8 mouse cellular contexts compared by ENCODE assay signal in genomic region chr8:104219806-104220205, GRCm38 (mm10). TPM values are rescaled to one million over a fixed set of nuclear protein-coding genes. Genes with fewer than 3 reads are reported as not detected.
DNase-seq lines count a peak whose midpoint lies in the region; ATAC-seq and TF ChIP-seq lines count a peak whose summit lies in the region.

No protein-coding gene starts in this region.

- H3K4me3 ChIP-seq in E14TG2a.4 (replicated peaks; ENCODE audit: low read length) = no peak overlapping the region
- H3K4me3 ChIP-seq in forebrain, embryonic 10.5 days = no peak overlapping the region
- no peak overlapping the region for H3K4me3 ChIP-seq in thymus, adult 2 months (ENCODE audit: control insufficient read depth, insufficient read depth, low read length)

- peaks cover 8% of the 10 kb centered on the region for H3K4me1 ChIP-seq in E14TG2a.4 (replicated peaks; ENCODE audit: low read depth, low read length)
- peaks cover 7% of the 10 kb centered on the region for H3K4me1 ChIP-seq in forebrain, embryonic 10.5 days
- H3K4me1 ChIP-seq in thymus, adult 2 months (replicated peaks; ENCODE audit: control insufficient read depth, insufficient read depth, low read length) = no peaks in the 10 kb centered on the region; the same call in 1 of the 2 replicates

- peak; percentile 24 for DNase-seq in c-Kit-negative CD71-positive TER-119-positive erythroid progenitor cells, embryonic 14.5 days (ENCODE audit: low read depth, low spot score)
- peak; percentile 79 for DNase-seq in forebrain, embryonic 10.5 days (ENCODE audit: extremely low spot score, low spot score)
- peak; percentile 85 for DNase-seq in heart, postnatal 4 days
- DNase-seq in layer of hippocampus, adult 11-12 months (ENCODE audit: low spot score) = peak; percentile 83
- DNase-seq in lung, adult 18-20 months = peak; percentile 62 to 66
- DNase-seq in thymus, adult 2 months = peak; percentile 69

- H3K36me3 ChIP-seq in E14TG2a.4 (ENCODE audit: insufficient read depth, low read length) = no peaks in the 10 kb centered on the region
- peaks cover 15% of the 10 kb centered on the region; the same call in 1 of the 2 replicates for H3K36me3 ChIP-seq in forebrain, embryonic 10.5 days (replicated peaks)
- no peaks in the 10 kb centered on the region for H3K36me3 ChIP-seq in thymus, adult 2 months (ENCODE audit: control insufficient read depth, insufficient read depth, low read length)

- ATAC-seq in neutrophil, adult 5-6 weeks (ENCODE audit: extremely low read depth, insufficient number of reproducible peaks, low FRiP score, poor library complexity, severe bottlenecking) = peak; percentile 62

- peaks cover 34% of the 10 kb centered on the region for H3K27me3 ChIP-seq in E14TG2a.4 (ENCODE audit: insufficient read depth, low read length)
- peaks cover 7% of the 10 kb centered on the region; the same call in 1 of the 2 replicates for H3K27me3 ChIP-seq in forebrain, embryonic 10.5 days (ENCODE audit: poor library complexity, severe bottlenecking)
- H3K27me3 ChIP-seq in thymus, adult 2 months (ENCODE audit: control insufficient read depth, insufficient read depth, low read length) = no peaks in the 10 kb centered on the region

- TF ChIP-seq POLR2A in thymus, adult 2 months (IDR thresholded peaks at IDR 0.05; ENCODE audit: control insufficient read depth, extremely low read depth, insufficient read depth, low read length, poor library complexity) = no peak

- no peaks in the 10 kb centered on the region for H3K9me3 ChIP-seq in E14TG2a.4 (ENCODE audit: low read length)
- peaks cover 5% of the 10 kb centered on the region; the same call in 1 of the 2 replicates for H3K9me3 ChIP-seq in forebrain, embryonic 10.5 days

- TF ChIP-seq CTCF in E14TG2a.4 (conservative IDR thresholded peaks at IDR 0.05; ENCODE audit: low read length) = peak; percentile 87
- peak; percentile 83; the same call in 1 of the 2 replicates for TF ChIP-seq CTCF in thymus, adult 2 months (IDR thresholded peaks at IDR 0.05; ENCODE audit: borderline replicate concordance, control insufficient read depth, extremely low read depth, insufficient read depth, low read length, poor library complexity)

- WGBS in forebrain, embryonic 10.5 days = 44% methylated on average over 5 of the region's 5 CpGs
- WGBS in thymus, adult 2 months = 44% methylated on average over 5 of the region's 5 CpGs

- no peak overlapping the region for H3K27ac ChIP-seq in forebrain, embryonic 10.5 days
- H3K27ac ChIP-seq in thymus, adult 2 months (ENCODE audit: control insufficient read depth, insufficient read depth, low read length) = no peak overlapping the region

RNA-seq across cellular contexts. Expression of gene Tk2, which starts 28.6 kb away (rescaled TPM):
- polyA plus RNA-seq in forebrain, embryonic 10.5 days (2016; fragmentation: Nextera tagmentation; extraction: Ambion mirVana) = 25.7 and 25.8 TPM in 2 replicates
- 10 to 100 TPM in 1 of 2 experiments, 1 to 10 TPM in 1; 9.6 to 10.3 TPM for total RNA-seq in heart, postnatal 4 days (2021)
- 83.1 and 93.4 TPM in 2 replicates for total RNA-seq in neutrophil, adult 5-6 weeks (2017)
- polyA plus RNA-seq in thymus, adult 2 months (2012; rRNA removed) = 30.5 and 30.6 TPM in 2 replicates

RNA-seq across cellular contexts. Expression of gene Cklf, which starts 30.9 kb away (rescaled TPM):
- polyA plus RNA-seq in forebrain, embryonic 10.5 days (2016; fragmentation: Nextera tagmentation; extraction: Ambion mirVana) = 39.4 and 41.7 TPM in 2 replicates
- total RNA-seq in heart, postnatal 4 days (2021) = 10 to 100 TPM; 10.9 to 11.3 TPM
- total RNA-seq in neutrophil, adult 5-6 weeks (2017) = 82.9 and 88.5 TPM in 2 replicates
- 19.1 and 21.0 TPM in 2 replicates for polyA plus RNA-seq in thymus, adult 2 months (2012; rRNA removed)

RNA-seq across cellular contexts. Expression of gene Bean1, which starts 49.6 kb away (rescaled TPM):
- polyA plus RNA-seq in forebrain, embryonic 10.5 days (2016; fragmentation: Nextera tagmentation; extraction: Ambion mirVana) = 0.09 TPM in 1 of 2 replicates, not detected in the other
- 1 to 10 TPM; 4.4 to 5.1 TPM for total RNA-seq in heart, postnatal 4 days (2021)
- total RNA-seq in neutrophil, adult 5-6 weeks (2017) = 0.12 TPM in 2 replicates
- polyA plus RNA-seq in thymus, adult 2 months (2012; rRNA removed) = 0.70 and 0.82 TPM in 2 replicates

Comparison
In these comparisons a context has a peak if more than half of its experiments do, and no peak if none do; other contexts are left out.
1. DNase-seq: peak in every context shown above with its lines; median percentile 85 in heart, postnatal 4 days; 83 in layer of hippocampus, adult 11-12 months; 79 in forebrain, embryonic 10.5 days; 69 in thymus, adult 2 months; 64 in lung, adult 18-20 months; 24 in c-Kit-negative CD71-positive TER-119-positive erythroid progenitor cells, embryonic 14.5 days.